Mouse (Mus musculus): Measurements from ENCODE around the gene Brat1. TPM values are rescaled to one million over a fixed set of nuclear protein-coding genes. Genes with fewer than 3 reads are reported as not detected.

The Brat1 gene
- polyA plus RNA-seq (2014; fragmentation: Illumina TruSeq; extraction: RNeasy Lipid Tissue Mini Kit (QIAGEN cat#74804); ENCODE audit: low read depth, low replicate concordance) = 7.4 TPM

DNA sequence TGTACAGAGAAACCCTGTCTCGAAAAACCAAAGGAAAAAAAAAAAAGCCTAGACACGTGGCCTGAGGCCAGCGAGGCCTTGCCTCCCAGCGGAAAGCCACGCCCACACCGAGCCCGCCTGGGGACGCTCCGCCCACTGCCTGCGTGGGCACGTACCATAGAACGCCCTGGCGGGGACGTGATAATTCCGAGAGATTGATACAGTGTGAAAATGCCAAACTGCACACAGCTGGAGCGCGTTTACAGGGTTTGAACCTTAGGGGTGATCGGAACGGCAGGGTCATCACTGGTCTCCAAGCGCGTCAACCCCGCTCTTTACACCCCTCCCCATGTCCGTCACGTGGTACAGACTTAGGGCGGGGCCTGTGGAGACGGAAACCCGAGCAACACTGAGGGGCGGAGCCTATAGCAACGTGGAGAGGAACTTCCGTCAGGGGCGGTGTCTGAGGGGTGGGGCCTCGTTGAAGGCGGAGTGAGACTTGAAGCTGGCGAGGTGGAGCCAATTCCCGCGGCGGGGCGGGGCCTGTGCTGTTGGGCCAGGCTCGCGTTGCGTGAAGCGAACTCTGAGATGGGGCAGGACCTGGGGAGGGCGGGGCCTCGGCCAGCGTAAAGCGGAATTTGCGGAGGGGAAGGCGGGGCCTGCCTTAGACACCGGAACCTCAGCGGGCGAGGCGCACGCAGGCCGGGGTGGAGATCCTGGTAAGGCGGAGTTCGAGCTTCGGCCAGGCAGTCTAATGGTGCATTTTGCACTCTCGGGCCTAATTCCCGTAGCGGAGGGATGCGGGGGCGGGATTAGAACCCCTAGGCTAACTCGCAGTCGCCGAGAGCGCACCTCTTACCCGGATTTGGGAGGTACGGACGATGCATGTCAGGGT lies at the start of gene Brat1:
TSS of gene Brat1 (plus strand) at position 634 of the 874 bp plus-strand sequence.

GRCm38 (mm10) chr5:140702103-140702513 lies 2.7 kb upstream of the Brat1 start, which contains the start of gene Iqce:
Gene Iqce, minus strand, starts transcription at chr5:140702378.

GRCm38 (mm10) chr5:140723822-140724221 lies 19.0 kb downstream of the Brat1 start, which contains the start of gene Amz1:
Gene Amz1, plus strand, starts transcription at chr5:140724127.

Other genes starting within 250 kb of the Brat1 start
- 6.9 TPM for gene Chst12, start 199.5 kb upstream of the Brat1 start, polyA plus RNA-seq (2014; fragmentation: Illumina TruSeq; extraction: RNeasy Lipid Tissue Mini Kit (QIAGEN cat#74804); ENCODE audit: low read depth, low replicate concordance)
- not detected for gene Grifin, start 139.9 kb upstream of the Brat1 start, polyA plus RNA-seq (2014; fragmentation: Illumina TruSeq; extraction: RNeasy Lipid Tissue Mini Kit (QIAGEN cat#74804); ENCODE audit: low read depth, low replicate concordance)
- gene Lfng, start 97.7 kb upstream of the Brat1 start, polyA plus RNA-seq (2014; fragmentation: Illumina TruSeq; extraction: RNeasy Lipid Tissue Mini Kit (QIAGEN cat#74804); ENCODE audit: low read depth, low replicate concordance) = 5.4 TPM
- 7.3 TPM for gene Ttyh3, start 56.0 kb upstream of the Brat1 start, polyA plus RNA-seq (2014; fragmentation: Illumina TruSeq; extraction: RNeasy Lipid Tissue Mini Kit (QIAGEN cat#74804); ENCODE audit: low read depth, low replicate concordance)
- gene Iqce, start 2.6 kb upstream of the Brat1 start, polyA plus RNA-seq (2014; fragmentation: Illumina TruSeq; extraction: RNeasy Lipid Tissue Mini Kit (QIAGEN cat#74804); ENCODE audit: low read depth, low replicate concordance) = 5.4 TPM
- gene Amz1, start 19.1 kb downstream of the Brat1 start, polyA plus RNA-seq (2014; fragmentation: Illumina TruSeq; extraction: RNeasy Lipid Tissue Mini Kit (QIAGEN cat#74804); ENCODE audit: low read depth, low replicate concordance) = 0.79 TPM
- gene Gna12, start 125.4 kb downstream of the Brat1 start, polyA plus RNA-seq (2014; fragmentation: Illumina TruSeq; extraction: RNeasy Lipid Tissue Mini Kit (QIAGEN cat#74804); ENCODE audit: low read depth, low replicate concordance) = 101 TPM

All from heart, adult 10 weeks (tissue).